Mouse (Mus musculus): ENCODE results near the gene Amz1.

Amz1 gene

GRCm38 (mm10) chr5:140723822-140724221, at the start of gene Amz1:
Amz1 (plus strand) TSS chr5:140724127.
- 20% methylated on average over 13 of the region's 13 CpGs for WGBS

- WGBS, result 58% methylated on average over 11 of the region's 11 CpGs
Measured at GRCm38 (mm10) chr5:140675079-140675478, 48.8 kb upstream of the Amz1 start.

- 62% methylated on average over 11 of the region's 11 CpGs for WGBS
Measured at GRCm38 (mm10) chr5:140675640-140676039, 48.3 kb upstream of the Amz1 start.

GRCm38 (mm10) chr5:140677137-140677536, 46.8 kb upstream of the Amz1 start:
- WGBS, result 86% methylated on average over 6 of the region's 6 CpGs

- WGBS, result 94% methylated on average over 6 of the region's 6 CpGs
Measured at GRCm38 (mm10) chr5:140680051-140680450, 43.9 kb upstream of the Amz1 start.

- 82% methylated on average over 1 of the region's 1 CpGs for WGBS
Measured at GRCm38 (mm10) chr5:140680950-140681349, 43.0 kb upstream of the Amz1 start.

- WGBS, result 94% methylated on average over 6 of the region's 6 CpGs
Measured at GRCm38 (mm10) chr5:140682113-140682512, 41.8 kb upstream of the Amz1 start.

GRCm38 (mm10) chr5:140684343-140685148, 39.4 kb upstream of the Amz1 start:
- WGBS, result 63% methylated on average over 16 of the region's 16 CpGs

GRCm38 (mm10) chr5:140688434-140688833, 35.5 kb upstream of the Amz1 start:
- WGBS, result 53% methylated on average over 3 of the region's 3 CpGs

- 84% methylated on average over 7 of the region's 7 CpGs for WGBS
Measured at GRCm38 (mm10) chr5:140695987-140696386, 27.9 kb upstream of the Amz1 start.

- 69% methylated on average over 9 of the region's 9 CpGs for WGBS
Measured at GRCm38 (mm10) chr5:140699776-140700175, 24.2 kb upstream of the Amz1 start.

- under 1% methylated on average over 25 of the region's 25 CpGs for WGBS
Measured at GRCm38 (mm10) chr5:140701661-140702060, 22.3 kb upstream of the Amz1 start.

- under 1% methylated on average over 33 of the region's 33 CpGs for WGBS
Measured at GRCm38 (mm10) chr5:140702103-140702513, 21.8 kb upstream of the Amz1 start, which contains the start of gene Iqce. Iqce (minus strand) TSS chr5:140702378.

- 69% methylated on average over 19 of the region's 19 CpGs for WGBS
Measured at GRCm38 (mm10) chr5:140702618-140703175, 21.2 kb upstream of the Amz1 start.

GRCm38 (mm10) chr5:140703480-140704377, 20.2 kb upstream of the Amz1 start:
- WGBS, result 33% methylated on average over 17 of the region's 17 CpGs

- WGBS, result under 1% methylated on average over 69 of the region's 69 CpGs
Measured at GRCm38 (mm10) chr5:140704378-140705251, 19.3 kb upstream of the Amz1 start, which contains the start of gene Brat1. Brat1 (plus strand) TSS chr5:140705011.

- 39% methylated on average over 7 of the region's 7 CpGs for WGBS
Measured at GRCm38 (mm10) chr5:140705501-140706171, 18.3 kb upstream of the Amz1 start.

- 90% methylated on average over 6 of the region's 6 CpGs for WGBS
Measured at GRCm38 (mm10) chr5:140710315-140710714, 13.6 kb upstream of the Amz1 start.

- 38% methylated on average over 5 of the region's 5 CpGs for WGBS
Measured at GRCm38 (mm10) chr5:140711040-140711439, 12.9 kb upstream of the Amz1 start.

- 63% methylated on average over 7 of the region's 7 CpGs for WGBS
Measured at GRCm38 (mm10) chr5:140720773-140721172, 3.2 kb upstream of the Amz1 start.
